Mouse (Mus musculus) mesoderm, embryonic 11.5 days (tissue): ENCODE data around the gene Ube2q1.

ENCODE experiments used
- DNase-seq: peaks from one replicate; pipeline ENCODE4 v3.0.0-alpha.2; 2012; ENCODE audit warnings: low read depth, low spot score

The Ube2q1 gene

DNA sequence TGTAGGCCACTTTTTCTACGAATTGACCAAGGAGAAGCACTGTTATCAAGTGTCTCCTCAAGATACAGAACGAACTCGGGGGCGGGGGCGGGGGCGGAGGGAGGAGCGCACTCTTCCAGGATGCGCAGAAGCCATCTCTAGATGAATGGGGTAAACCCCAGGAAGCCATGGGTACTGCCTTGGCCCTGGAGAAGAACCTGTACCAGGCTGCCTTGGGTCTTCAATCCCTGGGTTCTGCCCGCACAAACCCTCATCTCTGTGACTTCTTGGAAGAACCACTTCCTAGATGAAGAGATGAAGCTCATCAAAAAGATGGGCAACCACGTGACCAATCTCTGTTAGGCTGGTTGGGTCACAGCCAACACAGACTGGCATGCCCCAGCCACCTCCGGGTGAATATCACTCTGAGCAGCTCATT lies 47.7 kb downstream of the Ube2q1 start:
- no peak for DNase-seq

- DNase-seq = no peak
Measured at GRCm38 (mm10) chr3:89821548-89822480, 48.4 kb downstream of the Ube2q1 start.

DNA sequence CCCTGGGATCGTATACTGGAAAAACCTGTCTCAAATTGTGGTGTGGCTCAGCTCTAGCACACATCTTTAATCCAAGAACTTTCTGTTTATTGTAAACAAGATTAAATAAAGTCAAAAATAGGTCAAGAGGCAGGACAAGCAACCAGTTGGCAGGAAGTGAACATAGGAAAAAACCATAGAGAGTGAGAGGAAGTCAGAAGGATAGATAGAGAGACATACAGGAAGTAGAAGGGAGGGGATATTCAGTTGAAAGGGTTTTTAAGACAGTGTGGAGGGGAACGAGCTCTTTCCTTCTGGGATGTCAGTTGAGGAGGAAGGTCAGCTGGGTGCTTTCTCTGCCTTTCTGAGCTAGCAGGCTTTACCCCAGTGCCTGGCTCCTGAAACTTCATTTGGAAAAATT lies 50.2 kb downstream of the Ube2q1 start:
- DNase-seq = no peak

- no peak for DNase-seq
Measured at GRCm38 (mm10) chr3:89826295-89826694, 52.9 kb downstream of the Ube2q1 start.

DNA sequence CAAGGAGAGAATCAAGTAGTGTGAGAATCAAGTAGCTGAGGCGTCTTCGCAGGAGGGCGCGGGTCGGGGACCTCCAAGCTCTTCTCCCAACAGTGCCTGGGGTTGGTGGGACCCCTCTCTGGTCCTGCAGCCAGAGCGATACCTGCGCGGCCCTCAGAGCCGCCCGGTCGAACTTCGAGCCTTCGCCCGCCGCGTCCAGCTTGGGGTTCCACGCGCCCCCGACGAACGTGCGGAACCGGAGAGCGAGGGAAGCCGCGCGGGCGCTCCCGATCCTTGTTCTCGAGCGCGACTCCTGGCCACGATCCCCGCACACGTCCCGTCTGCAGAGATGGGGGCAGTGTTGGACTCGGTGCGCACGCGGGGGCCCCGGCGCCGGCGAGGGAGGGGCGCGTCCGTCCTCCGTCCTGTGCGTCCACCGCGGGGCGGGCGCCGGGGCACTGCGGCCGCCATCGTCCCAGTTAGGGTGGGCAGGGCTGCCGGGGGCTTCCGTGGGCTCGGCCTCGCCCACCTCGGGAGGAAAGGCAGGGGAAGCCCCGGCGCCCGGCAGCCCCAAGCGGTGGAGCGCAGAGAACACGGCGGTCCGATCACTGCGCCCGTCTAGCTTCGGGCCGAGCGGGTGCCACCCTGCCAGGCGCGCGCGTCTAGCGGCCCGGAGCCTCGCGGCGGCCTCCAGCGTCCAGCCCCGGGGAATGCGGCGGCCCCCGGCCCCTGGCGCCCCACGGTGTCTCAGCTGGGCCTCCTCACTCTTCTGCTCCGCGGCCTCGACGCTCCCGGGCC lies 57.6 kb downstream of the Ube2q1 start, which contains the start of gene She:
Gene She (plus strand): TSS at position 556 of the 777 bp plus-strand sequence.
- no peak for DNase-seq
